Mouse (Mus musculus) megakaryocyte, adult 5-6 weeks (primary cell): ENCODE data around the gene Atrnl1. TPM values are rescaled to one million over a fixed set of nuclear protein-coding genes. Genes with fewer than 3 reads are reported as not detected.
A peak's percentile ranks its signal among the peaks of the same experiment; 100 is the strongest.

Source experiments
- ATAC-seq: 2 replicates; pipeline ENCODE4 v1.8.0; 2016; ENCODE audit warnings: mild to moderate bottlenecking, inconsistent platforms; ENCODE audit not compliant: poor library complexity, severe bottlenecking
- total RNA-seq, 2 experiments: library from RNA; stranded (forward) in 1 of 2; stranded (reverse) in 1 of 2; fragments of 153-499, 151-499 nt in 1 of 2; fragments of 221-1000, 200-1000 nt in 1 of 2; gene quantifications; 2 replicates each; pipeline versions ENCODE4 v1.2.3 to v1.2.4; 2015 to 2017

The Atrnl1 gene
- total RNA-seq, 2 experiments from 2014 or later: 29.6 to 39.2 TPM

GRCm38 (mm10) chr19:58104544-58104943, 493.7 kb downstream of the Atrnl1 start:
- peak; percentile 72 for ATAC-seq

- no peak for ATAC-seq
These were observed 496.8 kb downstream of the Atrnl1 start for GRCm38 (mm10) chr19:58107632-58108031.

GRCm38 (mm10) chr19:58110491-58110890, 499.7 kb downstream of the Atrnl1 start:
- ATAC-seq: no peak

- no peak for ATAC-seq
These were observed 500.5 kb downstream of the Atrnl1 start for GRCm38 (mm10) chr19:58111291-58111690.

- ATAC-seq: no peak
These were observed 501.3 kb downstream of the Atrnl1 start for GRCm38 (mm10) chr19:58112151-58112550.

- ATAC-seq: peak; percentile 49
These were observed 502.4 kb downstream of the Atrnl1 start for GRCm38 (mm10) chr19:58113092-58113731.

GRCm38 (mm10) chr19:58117595-58117994, 506.8 kb downstream of the Atrnl1 start:
- ATAC-seq: no peak

GRCm38 (mm10) chr19:58118141-58118835, 507.5 kb downstream of the Atrnl1 start:
- no peak for ATAC-seq

- peak; percentile 42 for ATAC-seq
These were observed 508.0 kb downstream of the Atrnl1 start for GRCm38 (mm10) chr19:58118864-58119263.

GRCm38 (mm10) chr19:58119681-58120173, 508.9 kb downstream of the Atrnl1 start:
- no peak for ATAC-seq

- no peak for ATAC-seq
These were observed 509.8 kb downstream of the Atrnl1 start for GRCm38 (mm10) chr19:58120661-58121060.

- no peak for ATAC-seq
These were observed 510.8 kb downstream of the Atrnl1 start for GRCm38 (mm10) chr19:58121628-58122027.

GRCm38 (mm10) chr19:58123620-58124019, 512.8 kb downstream of the Atrnl1 start:
- ATAC-seq: peak; percentile 93

- no peak for ATAC-seq
These were observed 513.7 kb downstream of the Atrnl1 start for GRCm38 (mm10) chr19:58124566-58124965.

- no peak for ATAC-seq
These were observed 514.2 kb downstream of the Atrnl1 start for GRCm38 (mm10) chr19:58125010-58125409.

GRCm38 (mm10) chr19:58131896-58132295, 521.1 kb downstream of the Atrnl1 start:
- peak; percentile 91 for ATAC-seq

- ATAC-seq: no peak
These were observed 529.5 kb downstream of the Atrnl1 start for GRCm38 (mm10) chr19:58140191-58140784.

GRCm38 (mm10) chr19:58143853-58144454, 533.1 kb downstream of the Atrnl1 start:
- peak; percentile 93 for ATAC-seq

- ATAC-seq: no peak
These were observed 534.7 kb downstream of the Atrnl1 start for GRCm38 (mm10) chr19:58145521-58145920.

GRCm38 (mm10) chr19:58151257-58151656, 540.4 kb downstream of the Atrnl1 start:
- no peak for ATAC-seq

GRCm38 (mm10) chr19:58161569-58161968, 550.7 kb downstream of the Atrnl1 start:
- no peak for ATAC-seq
